Mouse (Mus musculus): Measurements from ENCODE around the gene Capza2.
A peak's percentile ranks its signal among the peaks of the same experiment; 100 is the strongest.

Gene Capza2

DNA sequence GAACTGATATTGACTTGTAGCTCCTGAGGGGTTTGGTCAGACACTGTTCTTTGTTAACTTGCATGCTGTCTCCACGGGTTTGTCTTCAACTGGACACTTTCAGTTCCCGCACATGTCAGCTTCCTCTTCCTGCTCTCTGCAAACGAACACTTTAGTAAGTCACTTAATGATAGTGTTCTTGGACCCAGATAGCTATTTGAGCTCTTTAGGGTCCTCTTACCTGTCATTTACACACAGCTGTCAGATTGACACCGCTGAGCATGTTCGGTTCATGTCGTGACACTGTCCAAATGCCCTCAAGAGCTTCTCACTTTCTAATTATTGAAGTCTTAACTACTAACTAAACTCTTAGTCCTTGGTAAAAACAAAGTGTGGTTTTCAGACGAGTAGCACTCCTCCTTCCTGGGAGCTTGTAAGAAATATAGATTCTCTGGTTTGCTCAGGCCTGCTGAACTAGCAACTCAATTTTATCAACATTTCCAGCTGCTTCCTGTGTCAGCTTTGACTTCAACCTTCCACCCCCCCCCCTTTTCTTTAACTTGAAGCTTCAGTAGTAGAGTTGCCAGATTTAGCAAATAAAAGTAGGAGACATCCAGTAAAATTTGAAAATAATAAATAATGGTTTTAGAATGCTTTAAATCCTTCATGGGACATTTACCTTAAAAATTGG lies at the start of gene Capza2:
Gene Capza2, plus strand, starts transcription at position 620 of the 670 bp plus-strand sequence.
- DNase-seq: no peak

DNA sequence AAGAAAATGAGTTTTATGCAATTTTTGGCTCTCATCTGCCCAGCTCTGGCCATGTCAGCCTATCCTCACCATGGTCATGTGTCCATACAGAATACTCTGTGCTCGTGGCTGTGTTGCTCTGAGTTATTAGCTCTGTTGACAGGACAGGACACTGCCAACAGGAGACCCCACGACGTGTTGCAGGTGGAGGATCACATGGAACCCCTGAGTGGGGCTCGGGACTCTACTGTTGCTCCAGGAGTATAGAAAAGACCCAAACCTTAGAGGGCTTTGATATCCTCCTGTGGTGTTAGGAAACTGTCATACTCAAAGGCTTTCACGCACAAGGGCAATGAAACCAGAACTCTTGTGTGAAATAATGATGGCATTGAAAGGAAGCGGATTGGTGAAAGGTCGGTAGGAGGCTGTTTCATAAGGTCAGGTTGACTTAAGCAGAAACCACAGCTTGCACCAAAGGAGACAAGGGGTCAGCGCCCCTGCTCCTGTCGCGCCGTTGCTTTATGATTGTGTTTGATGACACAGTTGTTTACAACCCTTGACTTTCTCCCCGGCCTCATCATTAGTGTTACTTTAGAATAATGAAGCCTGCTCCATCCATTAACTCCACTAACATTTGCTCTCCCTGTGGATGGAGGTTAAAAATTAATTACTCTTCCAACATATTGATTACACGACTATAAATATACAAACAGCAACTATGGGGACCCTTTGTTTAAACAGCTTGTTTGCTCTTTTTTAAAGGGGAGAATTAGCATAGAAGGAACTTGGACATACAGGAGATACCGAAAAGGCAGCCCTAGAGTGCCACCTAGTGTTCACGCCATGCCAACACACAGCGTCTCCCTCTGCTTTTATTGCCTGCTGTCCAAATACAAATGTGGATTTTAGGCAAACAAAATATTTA lies 46.7 kb upstream of the Capza2 start:
- DNase-seq: peak; percentile 64 to 77

DNA sequence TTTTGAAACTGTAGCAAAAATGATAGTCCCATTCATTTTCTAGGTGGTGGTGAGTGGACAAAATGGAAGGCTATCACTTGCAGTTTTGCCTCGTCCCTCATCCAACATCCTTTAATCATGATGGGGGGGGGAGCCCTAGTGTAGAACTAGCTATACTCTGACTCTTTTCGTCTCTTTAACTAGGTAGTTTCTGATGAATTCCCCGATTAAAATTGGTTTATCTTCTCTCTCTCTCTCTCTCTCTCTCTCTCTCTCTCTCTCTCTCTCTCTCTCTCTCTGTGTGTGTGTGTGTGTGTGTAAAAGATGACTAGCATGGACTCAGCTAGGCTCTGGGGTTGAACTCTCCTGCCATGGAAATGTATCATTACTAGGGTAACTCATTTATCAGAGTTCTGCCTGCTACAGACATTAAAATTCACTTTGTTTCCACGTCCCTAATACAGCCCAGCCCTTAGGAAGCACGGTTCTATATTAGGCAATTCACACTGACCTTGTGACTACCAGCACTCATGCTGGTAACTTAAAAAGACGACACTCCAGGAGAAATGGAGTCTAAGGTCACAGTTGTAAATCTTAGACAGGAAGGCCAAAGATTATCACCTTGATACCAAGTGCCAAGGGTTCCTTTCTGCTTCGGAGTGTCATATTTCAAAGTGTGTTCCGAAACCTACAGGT lies 45.9 kb upstream of the Capza2 start:
- DNase-seq: no peak

DNA sequence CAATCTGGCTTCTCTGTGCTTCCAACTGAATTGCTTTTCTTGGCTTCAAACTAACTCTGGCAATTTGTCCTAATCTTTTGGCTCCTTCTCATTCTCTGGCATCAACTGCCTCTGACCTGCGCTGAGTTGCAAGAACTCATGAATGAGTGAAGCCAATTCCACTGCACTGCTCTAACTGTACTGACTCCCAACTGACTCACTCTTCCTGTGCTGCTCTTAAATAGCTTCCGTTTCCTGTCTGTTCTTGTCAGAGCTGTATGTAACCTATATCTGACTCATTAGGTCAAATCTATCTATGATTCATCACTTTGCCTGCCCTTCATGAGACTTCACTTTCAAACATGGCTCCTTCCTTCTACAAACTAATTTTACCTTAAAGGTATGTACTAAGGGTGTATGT lies 42.1 kb upstream of the Capza2 start:
- DNase-seq: no peak

DNA sequence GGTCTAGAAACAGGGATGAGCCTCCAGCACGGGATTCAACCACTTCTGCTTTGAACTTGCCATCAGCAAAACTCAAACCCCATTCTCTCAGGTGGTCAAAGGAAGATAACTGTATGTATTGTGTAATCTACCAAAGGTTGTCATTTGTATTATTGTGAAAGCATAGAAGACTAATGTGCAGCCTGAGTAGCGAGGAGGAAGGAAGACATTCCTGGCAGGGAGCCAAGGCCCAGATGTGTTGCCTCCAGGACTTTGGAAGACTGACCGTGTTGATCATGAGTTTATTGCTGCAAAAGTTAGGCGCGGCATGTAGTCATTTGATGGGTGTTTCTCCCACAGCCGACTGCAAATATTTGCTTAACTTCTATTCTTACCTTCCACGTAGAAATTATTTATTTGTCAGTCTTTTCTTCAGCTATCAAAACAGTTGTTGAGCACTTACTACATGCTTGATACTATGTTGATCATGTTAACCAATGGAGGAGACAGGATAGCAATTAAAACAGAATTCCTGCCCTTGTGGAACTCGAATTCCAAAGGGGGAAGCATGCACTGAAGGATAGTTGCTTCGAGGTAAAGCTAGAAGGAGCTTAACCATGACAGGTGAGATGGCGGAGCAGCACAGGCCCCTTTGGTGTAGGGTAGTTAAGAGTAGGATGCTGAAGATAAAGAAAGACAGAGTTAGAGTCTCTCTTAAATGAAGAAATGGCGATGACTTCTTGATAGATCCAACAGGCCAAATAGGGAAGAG lies 40.1 kb upstream of the Capza2 start:
- no peak for DNase-seq

DNA sequence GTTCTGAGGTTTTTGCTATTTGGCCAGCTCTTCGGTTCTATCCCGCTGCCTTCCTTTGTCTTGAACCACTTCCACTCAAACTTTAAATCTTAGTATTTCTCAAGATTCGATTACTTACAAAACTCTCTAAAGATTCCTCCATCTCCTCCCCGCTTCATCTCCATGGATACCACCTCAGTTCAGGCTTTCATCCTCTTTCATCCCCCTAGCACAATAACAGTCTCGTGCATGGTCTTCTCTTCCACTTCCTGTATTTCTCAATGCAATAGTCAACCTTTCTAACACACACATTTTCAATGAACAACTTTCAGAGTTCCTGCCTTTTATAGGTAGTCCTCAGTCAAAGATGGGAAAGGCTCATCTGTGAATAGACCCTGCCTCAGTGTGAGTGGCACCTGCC lies 36.7 kb upstream of the Capza2 start:
- DNase-seq: no peak

DNA sequence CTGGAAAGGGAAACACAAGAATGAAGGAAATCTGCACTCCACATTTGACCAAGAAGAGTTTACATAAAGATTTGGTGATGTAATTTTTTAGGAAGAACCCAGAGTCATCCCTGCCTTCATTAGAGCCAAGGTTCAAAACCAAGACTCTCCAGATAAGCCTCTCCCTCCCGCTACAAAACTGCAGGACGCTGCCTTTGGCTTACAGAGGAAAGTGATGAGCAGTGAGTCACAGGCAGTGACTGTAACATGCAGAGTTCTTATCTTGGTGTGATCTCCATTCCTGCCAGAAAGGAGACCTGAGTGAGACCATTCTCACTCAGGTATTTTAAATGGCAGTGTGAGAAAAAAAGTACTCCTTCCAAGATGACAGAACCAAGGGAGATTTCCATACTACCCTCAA lies 34.5 kb upstream of the Capza2 start:
- DNase-seq: no peak

DNA sequence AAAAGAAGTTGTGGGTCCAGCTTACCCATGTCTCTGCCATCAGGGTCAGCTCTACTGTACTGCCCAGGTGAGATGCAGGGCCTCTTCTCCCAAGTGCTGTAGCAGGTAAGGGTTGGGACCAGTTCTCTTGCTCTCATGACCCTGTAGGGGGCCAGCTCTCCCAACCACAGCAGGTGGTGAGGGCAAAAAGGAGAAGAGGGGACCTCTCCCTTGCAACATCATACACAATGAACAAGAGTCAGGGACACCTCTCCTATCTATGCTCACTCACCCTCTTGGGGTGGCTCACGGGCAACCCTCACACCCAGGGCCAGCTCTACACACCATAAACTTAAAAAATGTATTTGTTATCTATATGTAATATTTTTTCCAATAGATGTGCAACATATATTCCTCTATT lies 29.1 kb upstream of the Capza2 start:
- no peak for DNase-seq

DNA sequence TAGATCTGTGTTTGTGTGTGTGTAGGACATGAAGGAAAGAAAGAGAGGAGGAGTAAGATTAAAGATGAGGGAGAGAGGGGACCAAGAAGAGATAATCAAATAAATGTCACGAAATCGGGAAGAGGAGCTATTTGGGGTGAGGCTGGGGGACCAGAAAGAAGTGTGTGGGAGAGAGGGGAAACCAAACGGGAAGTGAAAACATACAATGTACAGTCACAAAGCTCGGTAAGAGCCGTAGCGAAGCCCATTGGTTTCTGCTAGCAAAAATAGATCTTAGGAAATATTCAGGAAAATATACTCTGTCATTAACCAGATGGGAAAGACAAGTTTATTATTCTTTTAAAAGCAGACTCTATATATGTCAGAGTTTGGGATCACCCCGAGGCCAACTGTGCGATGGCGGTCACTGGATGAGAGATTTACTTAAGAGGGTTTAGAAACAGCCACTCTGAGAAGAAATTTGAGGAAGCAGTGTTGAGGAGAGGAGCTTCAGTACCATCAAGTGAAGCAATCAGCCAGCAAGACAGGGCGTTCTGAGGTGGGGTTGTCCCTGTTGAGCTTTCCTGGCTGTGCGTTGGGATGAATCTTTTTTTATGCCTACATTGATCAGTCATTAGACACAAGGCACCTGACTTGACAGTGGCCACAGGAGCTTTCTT lies 24.6 kb upstream of the Capza2 start:
- no peak for DNase-seq

DNA sequence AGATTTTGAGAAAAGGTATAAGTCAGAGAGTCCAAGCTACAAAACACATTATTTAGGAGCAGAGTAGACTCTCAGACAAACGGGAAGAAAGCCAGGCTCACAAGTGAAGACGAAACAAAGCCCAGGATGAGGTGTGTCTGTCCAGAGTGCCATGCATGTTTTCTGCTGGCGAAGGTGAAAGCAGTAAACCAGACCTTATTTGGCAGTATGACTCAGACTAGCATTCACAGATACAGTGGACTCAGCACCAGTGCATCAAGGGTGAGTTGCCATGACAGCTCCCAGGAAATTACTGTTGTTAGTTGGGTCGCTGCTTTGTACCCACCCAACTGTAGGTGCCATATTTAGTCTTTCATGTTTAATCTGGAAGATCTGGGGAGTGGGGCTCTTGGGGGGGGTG lies 23.4 kb upstream of the Capza2 start:
- no peak for DNase-seq

DNA sequence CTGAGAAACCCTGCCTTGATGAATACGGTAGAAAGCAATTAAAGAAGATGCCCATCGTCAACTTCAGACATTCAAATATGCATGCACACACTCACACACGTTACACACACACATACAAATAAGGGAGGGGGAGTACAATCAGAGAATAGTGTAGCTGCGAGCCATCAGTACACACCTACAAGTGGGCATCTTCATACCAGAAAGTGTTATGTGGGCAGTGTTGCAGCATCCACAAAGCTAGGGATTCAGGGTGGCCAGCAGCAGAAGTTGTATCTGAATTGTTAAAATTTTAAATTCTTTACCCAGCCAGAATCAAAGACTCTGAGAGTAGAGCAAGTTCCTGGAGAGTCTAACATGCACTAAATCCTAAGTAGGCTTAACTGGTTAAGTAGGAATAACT lies 15.2 kb upstream of the Capza2 start:
- DNase-seq: no peak

DNA sequence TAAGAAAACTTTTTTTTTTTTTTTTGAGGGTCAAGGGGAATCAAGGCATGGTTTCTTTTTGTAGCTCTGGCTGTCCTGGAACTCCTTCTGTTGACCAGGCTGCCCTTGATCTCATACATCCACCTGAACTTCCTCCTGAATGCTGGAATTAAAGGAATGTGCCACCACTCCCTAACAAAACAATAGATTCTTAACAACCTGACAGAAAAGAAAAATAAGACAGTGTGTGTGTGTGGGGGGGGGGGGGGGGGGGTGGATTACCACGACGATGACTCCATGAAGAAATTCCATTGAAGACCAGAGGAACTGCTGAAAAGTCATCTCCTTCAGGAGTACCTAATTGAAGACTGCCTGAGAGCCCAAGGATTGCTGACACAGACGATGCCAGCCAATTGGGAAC lies 14.6 kb upstream of the Capza2 start:
- DNase-seq: no peak

DNA sequence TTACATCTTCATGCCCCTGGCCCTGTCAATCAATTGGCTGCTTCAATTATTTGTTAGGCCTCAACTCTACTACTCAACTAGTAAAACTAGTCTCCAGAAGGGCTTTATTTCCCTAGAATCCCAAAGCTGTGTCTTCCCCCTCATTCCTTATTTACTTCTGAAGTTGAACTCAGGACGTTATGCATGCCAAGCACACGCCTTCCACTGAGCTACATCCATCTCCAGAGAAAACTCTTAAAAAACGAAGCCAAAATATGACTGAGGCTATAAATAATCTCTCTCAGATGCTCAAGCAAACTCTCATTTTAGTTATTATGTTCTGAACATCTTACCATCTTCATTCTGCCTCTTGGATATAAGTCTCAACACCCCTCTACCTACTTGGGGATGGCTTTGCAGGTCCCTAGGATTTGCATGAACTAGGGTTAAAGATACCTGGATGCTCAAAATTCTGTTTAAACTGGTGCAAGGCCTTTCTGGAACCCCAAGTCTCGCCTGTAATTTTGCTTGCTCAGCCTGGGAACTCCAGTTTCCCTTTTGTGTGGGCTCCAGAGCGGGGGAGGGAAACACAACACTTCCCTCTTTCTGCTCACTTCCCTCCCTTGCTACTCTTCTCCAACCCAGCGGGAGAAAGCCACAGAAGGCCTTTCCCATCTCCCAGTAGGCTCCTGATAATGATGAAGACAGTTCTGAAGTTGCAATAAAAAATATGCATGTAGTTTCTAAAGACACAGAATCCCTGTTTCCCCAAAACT lies 7.2 kb upstream of the Capza2 start:
- DNase-seq: no peak

DNA sequence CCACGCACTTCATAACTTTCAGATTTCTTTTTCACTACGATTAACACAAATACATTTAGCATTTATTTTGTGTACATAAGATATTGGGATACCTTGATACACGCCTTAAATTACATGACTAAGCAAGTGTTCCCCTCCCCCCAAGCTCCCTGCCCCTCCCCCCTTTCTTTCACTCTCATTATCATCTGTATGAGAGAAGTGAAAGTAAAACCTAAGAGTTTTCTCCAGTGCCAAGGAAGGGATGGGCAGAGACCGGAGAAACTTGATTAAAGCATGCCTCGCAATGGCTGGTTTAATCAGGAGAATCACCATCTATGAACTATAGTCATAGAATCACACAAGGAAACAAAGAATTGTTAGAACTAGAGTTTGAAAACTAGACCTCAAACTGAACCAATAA lies 6.3 kb upstream of the Capza2 start:
- DNase-seq: no peak

DNA sequence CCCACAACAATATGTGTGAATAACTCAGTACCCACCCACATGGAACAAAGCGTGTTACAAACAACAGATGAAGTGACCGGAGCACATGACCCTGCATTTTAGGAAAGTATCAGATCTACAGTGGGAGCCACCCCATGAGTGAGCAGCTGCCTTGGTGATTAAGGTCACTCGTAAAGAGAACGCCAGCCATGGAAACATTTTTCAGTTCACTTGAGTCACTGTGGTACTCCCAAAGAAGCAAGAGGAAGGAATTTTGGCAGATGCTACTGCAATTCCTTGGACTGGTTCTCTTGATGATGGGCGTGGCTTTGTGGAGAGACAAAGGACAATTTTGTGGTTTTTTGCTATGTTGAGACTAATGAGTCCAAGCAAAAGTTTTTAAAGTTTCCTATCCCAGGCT lies 4.4 kb upstream of the Capza2 start:
- no peak for DNase-seq

DNA sequence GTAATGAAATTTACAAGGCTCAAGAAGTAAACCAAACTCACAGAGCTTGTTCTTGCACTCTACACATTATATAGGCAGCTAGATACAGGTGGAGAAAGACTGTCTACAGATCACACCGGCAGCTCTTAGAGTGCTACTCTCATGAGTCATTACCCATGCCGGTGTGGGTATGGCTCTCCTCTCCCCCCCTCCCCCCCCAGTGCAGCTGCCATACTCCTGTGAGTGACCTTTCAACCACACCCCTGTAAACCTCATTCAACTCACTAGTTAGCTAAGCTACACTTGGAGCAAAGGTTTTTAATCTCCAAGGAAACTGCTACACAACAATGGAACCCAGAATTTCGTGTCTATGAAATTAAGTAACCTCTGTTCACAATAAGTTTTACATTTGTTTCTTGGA lies 2.2 kb upstream of the Capza2 start:
- DNase-seq: no peak

DNA sequence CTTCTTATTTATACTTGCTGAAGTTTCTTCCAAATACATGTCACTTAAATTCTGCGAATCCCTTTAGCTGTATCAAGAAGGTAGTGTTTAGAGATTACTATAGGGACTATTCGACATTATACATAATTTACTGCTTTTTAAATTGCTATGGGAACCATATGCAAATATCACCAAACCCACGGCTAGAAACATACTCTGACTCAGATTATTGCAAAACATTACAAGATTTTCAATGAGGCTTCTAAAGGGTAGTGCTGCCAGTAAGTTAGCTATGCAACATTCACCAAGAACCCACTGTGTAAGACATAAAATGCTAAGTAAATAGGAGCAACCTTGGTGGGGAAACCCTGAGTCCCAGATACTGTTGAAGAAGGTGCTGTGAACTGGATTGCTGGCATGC lies 1.0 kb upstream of the Capza2 start:
- no peak for DNase-seq

DNA sequence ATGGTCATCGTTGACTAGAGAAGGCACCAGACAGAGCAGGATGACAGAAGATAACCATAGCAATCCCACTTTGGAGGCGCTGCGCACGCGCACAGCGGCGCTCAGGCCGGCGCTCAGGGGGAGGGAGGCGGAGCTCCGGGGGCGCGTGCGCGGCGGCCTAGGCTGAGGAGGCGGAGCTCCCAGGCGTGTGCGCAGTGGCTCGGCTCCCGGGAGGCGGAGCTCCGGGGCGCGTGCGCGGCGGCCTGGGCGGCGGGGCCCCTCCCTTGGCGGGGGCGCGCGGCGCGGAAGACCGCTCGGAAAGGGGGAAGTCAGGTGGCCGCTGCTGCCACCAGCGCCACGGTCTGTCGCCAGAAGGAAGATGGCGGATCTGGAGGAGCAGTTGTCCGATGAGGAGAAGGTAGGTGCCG lies 733 bp downstream of the Capza2 start:
- peak; percentile 91 to 96 for DNase-seq

DNA sequence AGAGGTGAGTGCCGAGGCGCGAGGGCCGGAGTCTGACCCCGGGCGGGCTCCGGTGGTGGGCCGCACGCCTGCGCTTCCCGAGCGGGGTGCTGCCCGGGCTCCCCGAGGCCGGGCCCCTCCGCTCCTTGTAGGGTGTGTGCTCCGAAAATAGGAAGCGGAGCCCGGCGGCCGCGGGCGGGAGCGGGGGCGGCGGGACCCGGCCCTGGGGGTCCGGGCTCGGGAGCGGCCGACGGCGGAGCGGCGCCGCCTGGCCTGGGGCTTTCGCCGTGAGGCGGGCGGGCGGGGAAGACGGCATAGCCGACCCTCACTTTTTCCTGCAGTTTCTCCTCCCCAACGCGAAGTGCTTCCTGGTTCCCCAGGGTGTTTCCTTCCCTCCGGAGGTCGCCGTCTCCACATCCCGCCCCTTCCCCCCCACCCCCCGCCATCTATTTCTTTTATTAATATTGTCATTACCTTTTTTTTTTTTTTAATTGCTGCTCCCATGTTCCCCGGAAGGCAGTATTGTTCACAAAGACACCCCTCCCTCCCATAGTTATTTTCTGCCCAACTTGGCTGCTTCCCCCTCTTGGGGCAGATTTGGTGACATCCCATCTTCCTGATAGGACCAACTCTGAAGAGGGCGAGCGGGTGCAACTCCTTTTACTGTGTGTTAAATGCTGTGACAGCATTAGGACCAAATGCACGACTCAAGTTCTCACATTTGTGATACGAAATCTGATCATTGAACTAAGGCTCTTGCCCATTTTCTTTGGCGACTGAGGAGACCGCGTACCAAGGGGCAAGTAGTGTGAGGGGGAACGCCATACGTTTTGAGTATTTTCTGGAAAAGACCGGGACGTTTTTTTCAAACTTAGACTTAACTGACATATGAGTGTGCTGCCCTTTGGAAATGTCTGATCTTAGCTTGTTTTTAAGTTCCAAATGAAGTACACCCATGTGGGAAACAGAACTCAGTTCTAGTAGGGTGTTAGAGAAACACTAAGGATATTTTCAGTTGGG lies 1.5 kb downstream of the Capza2 start:
- DNase-seq: peak; percentile 26 to 44

DNA sequence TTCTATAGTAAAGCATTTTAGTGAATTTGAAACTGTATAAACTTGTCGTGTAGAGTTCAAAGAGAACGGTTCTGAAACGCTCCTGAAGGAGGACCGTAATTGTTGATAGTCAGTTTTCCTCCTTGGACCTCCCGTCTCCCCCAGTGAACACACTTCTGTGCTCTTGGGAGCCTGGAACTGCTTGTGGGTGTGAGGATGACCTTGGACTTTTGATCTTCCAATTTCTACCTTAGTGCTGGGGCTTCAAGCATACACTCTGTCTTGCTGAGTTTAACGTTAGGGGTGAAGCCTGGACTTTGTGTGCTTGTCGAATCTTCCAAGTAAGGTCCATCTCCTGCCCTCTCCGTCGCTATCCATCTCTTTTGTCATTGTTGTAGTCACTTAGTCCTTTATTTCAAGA lies 4.0 kb downstream of the Capza2 start:
- no peak for DNase-seq

Data from cerebellum, postnatal 36 days (tissue).